Mouse (Mus musculus): Measurements from ENCODE around the gene Tmem59l. TPM values are rescaled to one million over a fixed set of nuclear protein-coding genes. Genes with fewer than 3 reads are reported as not detected.

The Tmem59l gene
- total RNA-seq, 2 experiments from 2014 or later, result 279 to 317 TPM

DNA sequence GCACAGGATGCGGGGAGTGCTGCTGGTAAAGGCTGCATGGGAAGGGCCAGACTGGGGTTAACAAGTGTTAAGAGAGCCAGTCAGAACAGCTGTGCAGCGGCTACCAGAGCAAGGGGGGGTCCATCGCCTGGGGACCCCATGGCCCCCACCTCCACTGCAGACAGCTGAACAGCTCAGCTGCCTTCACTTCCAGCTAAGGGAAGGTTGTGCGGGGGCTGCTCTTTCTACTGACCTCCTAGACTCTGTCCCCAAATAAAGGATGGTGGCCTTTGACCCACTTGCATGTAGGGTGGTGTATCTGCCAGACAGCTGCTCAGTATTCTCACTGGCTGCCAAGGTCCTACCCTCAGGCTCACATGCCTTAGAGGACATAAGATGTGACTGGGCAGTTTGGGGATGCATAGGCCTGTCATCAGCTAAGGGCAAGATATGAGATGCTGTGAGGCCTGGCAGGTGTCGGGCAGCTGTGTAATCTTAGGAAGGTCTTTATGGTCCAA lies 19.9 kb downstream of the Tmem59l start:
- no peak for DNase-seq (ENCODE audit: low spot score in 2 of 2)
- intact Hi-C loops (cut with DNase I), result no loop called here

- intact Hi-C loops (cut with DNase I), result no loop called here
- DNase-seq (ENCODE audit: low spot score in 2 of 2), result no peak
Observed at GRCm38 (mm10) chr8:70466771-70467170, 20.4 kb downstream of the Tmem59l start.

GRCm38 (mm10) chr8:70466305-70466704 lies 20.9 kb downstream of the Tmem59l start:
- intact Hi-C loops (cut with DNase I), result no loop called here

GRCm38 (mm10) chr8:70465701-70466100 lies 21.5 kb downstream of the Tmem59l start:
- intact Hi-C loops (cut with DNase I), result no loop called here
- no peak for DNase-seq (ENCODE audit: low spot score in 2 of 2)

More at GRCm38 (mm10) chr8:70466305-70466704, 20.9 kb downstream of the Tmem59l start:
- no peak for DNase-seq (ENCODE audit: low spot score in 2 of 2)

DNA sequence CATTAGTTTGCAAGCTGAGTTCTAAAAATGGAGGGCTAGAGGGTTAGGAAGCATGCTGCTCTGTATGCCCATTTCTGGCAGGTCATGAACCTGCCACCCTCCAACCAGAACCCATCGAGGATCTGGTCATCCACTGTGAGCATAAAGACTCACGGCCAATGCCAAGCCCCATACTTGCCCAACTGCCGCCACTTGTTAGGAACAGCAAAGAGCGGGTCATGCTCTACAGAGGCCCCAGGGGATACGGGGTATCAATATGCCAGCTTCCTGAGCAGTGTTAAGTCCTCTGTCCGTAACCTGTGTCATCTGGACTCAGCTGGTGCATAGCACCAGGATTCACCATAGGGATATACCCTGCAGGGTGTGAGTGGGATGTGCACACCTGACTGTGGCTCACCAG lies 23.0 kb downstream of the Tmem59l start:
- intact Hi-C loops (cut with DNase I), result no loop called here

DNA sequence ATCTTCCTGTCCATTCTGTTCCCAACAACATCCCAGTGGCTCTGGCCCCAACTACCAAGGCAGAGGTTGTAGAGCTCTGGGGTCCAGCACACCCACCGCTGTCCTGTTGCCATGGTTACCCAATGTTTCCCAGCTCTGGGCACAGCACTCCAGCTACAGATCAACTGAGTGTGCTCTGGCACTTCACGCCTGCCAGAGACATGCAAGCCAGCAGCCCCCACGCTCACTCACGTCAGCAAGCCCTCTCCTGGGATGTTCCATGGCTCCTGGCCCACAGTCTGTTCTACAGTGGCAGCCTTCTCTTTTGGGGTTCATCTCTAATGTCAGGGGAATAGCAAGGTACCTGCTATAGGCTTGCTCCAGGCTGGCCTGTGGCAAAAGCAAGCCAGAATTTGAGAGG lies 23.9 kb downstream of the Tmem59l start:
- intact Hi-C loops (cut with DNase I), result no loop called here
- DNase-seq (ENCODE audit: low spot score in 2 of 2), result peak; percentile 72 to 81

More for the DNA sequence above, 23.0 kb downstream of the Tmem59l start:
- no peak for DNase-seq (ENCODE audit: low spot score in 2 of 2)

DNA sequence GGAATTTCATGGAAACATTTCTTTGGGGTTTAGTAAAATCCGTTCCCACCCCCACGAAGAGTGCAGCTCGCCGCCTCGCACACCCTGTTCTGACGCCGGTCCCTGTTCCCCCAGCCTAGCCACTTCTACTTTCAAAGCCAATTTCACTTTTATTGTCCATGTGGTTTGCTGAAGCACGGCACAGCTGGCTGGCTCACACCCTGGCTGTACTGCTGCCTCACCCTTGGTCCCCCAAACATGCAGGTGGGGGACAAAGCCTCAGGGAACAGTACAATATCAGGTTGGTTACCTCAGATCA lies 24.7 kb downstream of the Tmem59l start:
- DNase-seq (ENCODE audit: low spot score in 2 of 2), result no peak
- intact Hi-C loops (cut with DNase I), result no loop called here

DNA sequence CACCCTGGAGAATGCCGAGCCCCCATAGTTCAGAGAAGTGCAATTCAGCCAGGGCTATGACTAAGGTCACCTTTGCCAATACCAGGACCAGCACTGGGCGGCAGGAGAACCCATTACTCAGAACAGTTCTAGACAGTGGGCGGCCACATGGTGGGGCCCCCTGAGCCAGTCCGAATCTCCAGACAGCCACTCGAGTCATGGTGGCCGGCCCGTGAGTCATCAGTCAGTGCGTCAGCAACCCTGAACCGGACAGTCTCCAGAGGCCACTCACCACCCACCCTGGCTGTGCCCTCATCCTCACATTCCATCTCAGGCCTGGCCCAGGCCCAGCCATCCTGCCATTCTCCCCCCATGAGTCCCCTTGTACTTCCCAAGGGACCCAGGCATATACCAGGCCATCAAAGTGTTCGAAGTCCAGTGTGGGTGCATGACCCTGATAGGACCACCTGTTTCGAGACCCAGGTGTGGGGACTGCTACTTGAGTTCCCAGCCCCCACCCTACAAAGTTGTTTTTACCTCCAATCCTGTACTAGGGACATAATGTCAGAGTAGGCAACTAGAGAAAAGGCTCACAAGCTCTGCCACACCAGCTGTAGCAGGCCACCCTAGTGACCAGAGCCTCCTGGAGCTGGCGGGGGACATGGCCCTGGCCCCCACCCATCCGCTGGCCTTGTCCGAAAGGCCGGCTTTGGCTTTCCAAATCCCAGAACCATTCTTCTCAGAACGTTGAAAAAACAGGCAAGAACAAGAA lies 25.2 kb downstream of the Tmem59l start:
- intact Hi-C loops (cut with DNase I), result no loop called here
- DNase-seq (ENCODE audit: low spot score in 2 of 2), result peak in 1 of 2 experiments; percentile 48

- intact Hi-C loops (cut with DNase I), result no loop called here
- DNase-seq (ENCODE audit: low spot score in 2 of 2), result no peak
Observed at GRCm38 (mm10) chr8:70460606-70461005, 26.6 kb downstream of the Tmem59l start.

DNA sequence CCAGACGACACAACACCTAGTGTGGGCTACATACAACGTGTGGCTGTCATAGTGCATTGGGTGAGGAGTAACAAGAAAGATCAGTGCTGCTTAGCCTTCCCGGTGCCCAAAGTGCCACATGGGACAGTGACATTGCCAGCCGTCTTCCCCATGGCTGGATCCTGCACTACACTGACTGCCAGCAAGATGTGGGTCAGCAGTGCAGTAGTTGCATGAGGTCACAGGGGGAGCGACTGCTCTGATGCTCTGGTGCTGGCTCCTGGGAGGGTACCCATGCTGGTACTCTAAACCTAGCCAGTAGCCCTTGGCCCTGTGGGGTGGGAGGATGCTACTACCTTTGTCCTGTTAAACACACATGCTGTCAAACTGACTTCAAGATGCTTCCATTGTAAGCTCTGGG lies 27.0 kb downstream of the Tmem59l start:
- intact Hi-C loops (cut with DNase I), result no loop called here
- no peak for DNase-seq (ENCODE audit: low spot score in 2 of 2)

- intact Hi-C loops (cut with DNase I), result loop anchor here (5.0 kb wide), 1 partner anchor 43 kb away; no protein-coding TSS in a partner anchor
Observed at GRCm38 (mm10) chr8:70459636-70460035, 27.5 kb downstream of the Tmem59l start.

GRCm38 (mm10) chr8:70458462-70458861 lies 28.7 kb downstream of the Tmem59l start:
- intact Hi-C loops (cut with DNase I), result loop anchor here (5.0 kb wide), 1 partner anchor 44 kb away; no protein-coding TSS in a partner anchor
- no peak for DNase-seq (ENCODE audit: low spot score in 2 of 2)

More at GRCm38 (mm10) chr8:70459636-70460035, 27.5 kb downstream of the Tmem59l start:
- DNase-seq (ENCODE audit: low spot score in 2 of 2), result no peak

DNA sequence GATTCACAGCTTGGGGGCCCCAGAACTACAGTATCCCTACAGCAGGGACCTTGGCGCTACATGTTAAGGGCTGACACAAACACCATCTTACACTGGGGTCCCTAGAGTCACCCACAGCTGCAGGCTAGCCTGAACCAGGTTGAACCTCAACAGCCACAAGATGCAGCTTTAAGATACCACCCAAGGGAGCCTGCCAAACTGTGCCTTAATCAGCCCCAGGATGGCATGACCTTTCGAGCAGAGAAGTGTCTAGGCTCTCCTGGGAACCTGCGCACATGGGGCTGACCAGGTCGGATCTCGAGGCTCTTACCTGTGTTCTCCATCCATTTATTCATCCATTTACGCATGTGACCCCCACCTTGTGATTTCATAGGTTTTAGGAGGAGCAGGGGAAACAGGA lies 29.3 kb downstream of the Tmem59l start:
- intact Hi-C loops (cut with DNase I), result loop anchor here (5.0 kb wide), 1 partner anchor 44 kb away; no protein-coding TSS in a partner anchor
- DNase-seq (ENCODE audit: low spot score in 2 of 2), result no peak

DNA sequence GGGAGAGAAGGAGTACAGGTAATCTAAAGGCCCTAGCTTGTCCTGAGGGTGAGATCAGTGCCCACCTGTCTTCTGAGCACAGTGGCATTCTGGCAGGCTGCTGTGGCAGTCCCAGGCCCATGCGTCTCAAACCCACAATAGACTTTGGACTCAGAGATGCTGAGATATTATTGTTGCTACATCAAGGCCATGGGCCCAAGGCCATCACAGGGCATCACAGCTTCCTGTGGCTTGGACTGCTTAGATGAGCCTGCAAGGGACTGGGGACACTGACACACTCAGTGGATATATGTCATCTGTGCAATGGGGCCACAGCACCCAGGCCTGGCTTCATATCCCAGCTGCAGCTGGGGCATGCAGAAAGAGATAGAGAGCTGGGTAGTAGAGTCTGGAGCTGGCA lies 30.2 kb downstream of the Tmem59l start:
- intact Hi-C loops (cut with DNase I), result loop anchor here (5.0 kb wide), 1 partner anchor 45 kb away; no protein-coding TSS in a partner anchor
- no peak for DNase-seq (ENCODE audit: low spot score in 2 of 2)

DNA sequence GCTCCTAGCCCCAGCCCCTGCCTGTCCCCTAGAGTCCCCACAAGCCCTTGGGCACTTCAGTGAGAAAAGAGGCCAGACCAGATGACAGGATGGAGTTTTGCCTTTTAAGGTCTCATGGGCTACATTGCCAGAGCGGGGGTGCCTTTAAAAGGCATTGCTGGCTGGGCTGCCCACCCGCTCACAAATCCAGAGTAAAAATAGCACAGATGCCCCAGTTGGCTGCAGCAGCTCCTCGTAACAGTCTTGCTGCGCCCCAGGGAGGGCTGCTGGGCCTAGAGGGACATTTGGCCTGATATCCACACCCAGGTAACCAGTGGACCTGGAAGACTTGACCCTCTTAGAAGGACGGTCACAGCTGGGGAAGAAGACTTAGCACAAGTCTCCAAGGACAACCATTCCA lies 33.3 kb downstream of the Tmem59l start:
- intact Hi-C loops (cut with DNase I), result loop anchor here (5.0 kb wide), 2 partner anchors 33 to 37 kb away; partner anchors contain the start of gene Tmem59l

GRCm38 (mm10) chr8:70452196-70452966 lies 34.8 kb downstream of the Tmem59l start:
- peak in 1 of 2 experiments; percentile 51 for DNase-seq (ENCODE audit: low spot score in 2 of 2)
- intact Hi-C loops (cut with DNase I), result loop anchor here (5.0 kb wide), 2 partner anchors 35 kb away; partner anchors contain the start of gene Tmem59l

More for the DNA sequence above, 33.3 kb downstream of the Tmem59l start:
- DNase-seq (ENCODE audit: low spot score in 2 of 2), result peak; percentile 57 to 61

GRCm38 (mm10) chr8:70447639-70448420 lies 39.3 kb downstream of the Tmem59l start:
- intact Hi-C loops (cut with DNase I), result no loop called here
- no peak for DNase-seq (ENCODE audit: low spot score in 2 of 2)

DNA sequence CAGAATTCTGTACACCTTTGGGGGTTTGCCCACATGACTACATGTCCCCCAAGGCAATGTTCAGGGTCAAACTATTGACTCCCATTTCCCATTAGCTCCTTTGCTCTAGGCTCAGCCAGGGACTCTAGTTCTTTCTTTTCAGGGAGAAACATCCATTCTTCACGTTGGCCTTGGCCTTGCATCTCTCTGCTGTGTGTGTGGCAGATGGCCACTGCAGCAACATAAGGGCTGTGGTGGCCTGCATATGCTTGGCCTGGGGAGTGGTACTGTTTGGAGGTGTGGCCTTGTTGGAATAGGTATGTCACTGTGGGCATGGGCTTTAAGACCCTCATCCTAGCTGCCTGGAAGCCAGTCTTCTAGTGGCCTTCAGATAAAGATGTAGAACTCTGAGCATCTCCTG lies 41.2 kb downstream of the Tmem59l start:
- intact Hi-C loops (cut with DNase I), result no loop called here
- DNase-seq (ENCODE audit: low spot score in 2 of 2), result no peak

DNA sequence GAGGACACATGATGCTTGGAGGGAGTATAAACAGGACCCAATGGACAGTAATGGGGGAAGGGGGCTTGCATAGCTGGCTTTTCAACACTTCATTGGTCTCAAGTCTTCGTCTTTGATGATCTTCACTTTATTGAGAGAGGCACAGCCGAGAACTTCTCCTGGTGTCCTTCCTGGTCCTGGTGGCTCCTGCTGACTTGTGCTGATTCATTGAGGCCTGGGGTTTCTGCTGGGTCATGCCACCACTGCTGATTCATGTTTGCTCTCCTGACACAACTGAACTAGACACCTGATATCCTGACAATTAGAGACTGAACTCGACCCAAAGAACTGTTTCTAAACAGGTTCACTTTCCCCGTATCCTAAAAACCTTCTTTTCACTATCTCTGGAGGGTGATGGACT lies 43.8 kb downstream of the Tmem59l start:
- DNase-seq (ENCODE audit: low spot score in 2 of 2), result no peak
- intact Hi-C loops (cut with DNase I), result no loop called here

GRCm38 (mm10) chr8:70441565-70441964 lies 45.6 kb downstream of the Tmem59l start:
- no peak for DNase-seq (ENCODE audit: low spot score in 2 of 2)
- intact Hi-C loops (cut with DNase I), result no loop called here
